Mouse (Mus musculus) cerebellum, postnatal 10 days (tissue): Measurements from ENCODE around the gene Hes6.

ENCODE experiments used
- DNase-seq, 2 experiments: peaks; one replicate each; pipeline ENCODE4 v3.0.0; 2021; ENCODE audit warnings: mixed read lengths in 2 of 2

Hes6 gene

GRCm38 (mm10) chr1:91439776-91440175 is 25.9 kb upstream of the Hes6 start:
- no peak for DNase-seq

- no peak for DNase-seq
These were observed 23.7 kb upstream of the Hes6 start for GRCm38 (mm10) chr1:91437573-91437972.

GRCm38 (mm10) chr1:91437083-91437400 is 23.2 kb upstream of the Hes6 start:
- DNase-seq: no peak

- peak; percentile 78 to 79 for DNase-seq
These were observed 22.7 kb upstream of the Hes6 start for GRCm38 (mm10) chr1:91436380-91437082.

GRCm38 (mm10) chr1:91435606-91436130 is 21.8 kb upstream of the Hes6 start:
- DNase-seq: peak; percentile 50 to 55

GRCm38 (mm10) chr1:91434905-91435304 is 21.1 kb upstream of the Hes6 start:
- DNase-seq: no peak

- DNase-seq: no peak
These were observed 16.9 kb upstream of the Hes6 start for GRCm38 (mm10) chr1:91430761-91431160.

GRCm38 (mm10) chr1:91429212-91429611 is 15.4 kb upstream of the Hes6 start:
- no peak for DNase-seq

GRCm38 (mm10) chr1:91428614-91429013 is 14.8 kb upstream of the Hes6 start:
- peak; percentile 93 for DNase-seq

GRCm38 (mm10) chr1:91426397-91426796 is 12.6 kb upstream of the Hes6 start:
- DNase-seq: no peak

- no peak for DNase-seq
These were observed 6.8 kb upstream of the Hes6 start for GRCm38 (mm10) chr1:91420601-91421065.

- DNase-seq: no peak
These were observed 6.2 kb upstream of the Hes6 start for GRCm38 (mm10) chr1:91419862-91420600.

- no peak for DNase-seq
These were observed 4.2 kb upstream of the Hes6 start for GRCm38 (mm10) chr1:91417991-91418390.

- peak; percentile 59 to 60 for DNase-seq
These were observed 1.5 kb upstream of the Hes6 start for GRCm38 (mm10) chr1:91415311-91415710.

- DNase-seq: peak; percentile 56 to 58
These were observed 1.1 kb upstream of the Hes6 start for GRCm38 (mm10) chr1:91414903-91415302.

- DNase-seq: peak in 1 of 2 experiments; percentile 55
These were observed 321 bp downstream of the Hes6 start for GRCm38 (mm10) chr1:91413536-91413897.

- DNase-seq: peak; percentile 95 to 96
These were observed 770 bp downstream of the Hes6 start for GRCm38 (mm10) chr1:91413030-91413506.

- peak in 1 of 2 experiments; percentile 55 for DNase-seq
These were observed 1.4 kb downstream of the Hes6 start for GRCm38 (mm10) chr1:91412286-91413029.

GRCm38 (mm10) chr1:91411631-91412285 is 2.1 kb downstream of the Hes6 start:
- DNase-seq: peak; percentile 42 to 54

- DNase-seq: no peak
These were observed 6.0 kb downstream of the Hes6 start for GRCm38 (mm10) chr1:91407819-91408218.

GRCm38 (mm10) chr1:91405406-91406169 is 8.2 kb downstream of the Hes6 start:
- DNase-seq: peak; percentile 92 to 93

GRCm38 (mm10) chr1:91404976-91405375 is 8.9 kb downstream of the Hes6 start:
- DNase-seq: no peak
